Mouse (Mus musculus): ENCODE data around the gene Ppp2r1b. TPM values are rescaled to one million over a fixed set of nuclear protein-coding genes. Genes with fewer than 3 reads are reported as not detected.

The Ppp2r1b gene
- polyA plus RNA-seq (2012; fragmentation: generic; extraction: Trizol), result 12.9 TPM

DNA sequence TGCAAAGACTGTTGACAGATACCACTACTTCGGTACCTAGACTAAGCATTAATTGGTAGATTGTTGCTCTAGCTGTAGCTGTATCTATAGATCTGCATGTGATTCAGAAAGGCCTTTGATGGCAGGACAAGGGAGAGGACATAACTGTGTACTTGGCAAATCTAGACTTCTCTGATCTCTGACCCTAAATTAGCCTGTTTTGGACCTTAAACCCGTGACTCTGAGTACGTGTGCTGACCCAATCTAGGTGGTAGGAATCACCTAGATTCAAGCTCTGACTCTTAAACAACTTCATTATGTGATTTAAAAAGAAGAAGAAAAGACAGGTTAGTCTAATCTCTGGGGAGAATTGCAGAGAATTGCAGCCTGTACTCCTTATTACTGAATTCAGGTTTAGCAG lies at the start of gene Ppp2r1b:
TSS of gene Ppp2r1b (plus strand) at position 221 of the 400 bp plus-strand sequence.
- H3K4me3 ChIP-seq, result no peak within 1 kb of the TSS

DNA sequence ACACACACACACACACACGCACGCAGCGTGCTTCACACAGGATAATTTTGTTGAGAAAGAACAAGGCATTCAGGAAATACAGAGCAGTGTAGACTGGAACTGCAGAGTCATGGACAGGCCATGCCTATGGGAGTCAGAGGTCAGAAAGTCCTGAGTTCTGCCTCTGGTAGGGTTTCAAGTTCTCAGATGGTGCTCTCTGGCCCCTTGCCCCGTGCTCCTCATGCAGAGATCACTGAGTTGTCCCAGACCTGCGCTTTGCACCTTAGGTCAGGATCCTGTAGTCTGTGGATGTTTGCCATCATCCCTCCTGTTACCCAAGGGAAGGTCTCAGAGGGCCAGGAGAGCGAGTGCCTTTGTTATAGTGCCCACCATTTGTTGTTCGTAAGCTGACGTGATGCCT lies 48.3 kb upstream of the Ppp2r1b start:
- Histone ChIP-seq H3ac (ENCODE audit: control insufficient read depth, insufficient read length) (no peak overlapping the region), H3K79me2 (ENCODE audit: control insufficient read depth, insufficient read depth) (no peaks in the 10 kb centered on the region), H3K27me3 (ENCODE audit: control insufficient read depth, insufficient read depth, insufficient read length) (no peaks in the 10 kb centered on the region), H3K4me3 (no peak overlapping the region), H3K4me2 (ENCODE audit: low read depth) (no peak overlapping the region), H3K36me3 (ENCODE audit: control insufficient read depth, insufficient read depth) (peaks cover 14% of the 10 kb centered on the region)
- no peak for TF ChIP-seq USF1 (IDR thresholded peaks at IDR 0.05; ENCODE audit: low read depth)
- TF ChIP-seq E2F4 (IDR thresholded peaks at IDR 0.05; ENCODE audit: insufficient read depth), result no peak
- TF ChIP-seq CEBPB (IDR thresholded peaks at IDR 0.05; ENCODE audit: insufficient read depth, poor library complexity, severe bottlenecking), result no peak
- TF ChIP-seq POLR2A (IDR thresholded peaks at IDR 0.05; ENCODE audit: insufficient read length, low read depth), result no peak
- TF ChIP-seq POLR2AphosphoS2 (IDR thresholded peaks at IDR 0.05; ENCODE audit: insufficient read length, low read depth), result no peak
- TF ChIP-seq MYOD1 (IDR thresholded peaks at IDR 0.05; ENCODE audit: control insufficient read depth in 1 of 3, insufficient read length in 2 of 3, low read depth in 2 of 3), result no peak
- TF ChIP-seq REST (IDR thresholded peaks at IDR 0.05; ENCODE audit: insufficient read depth, insufficient read length), result no peak
- TF ChIP-seq MAX (IDR thresholded peaks at IDR 0.05; ENCODE audit: low read depth), result no peak
- TF ChIP-seq MYOG (IDR thresholded peaks at IDR 0.05; ENCODE audit: control insufficient read depth in 1 of 3, insufficient read depth in 1 of 3, insufficient read length in 2 of 3, low read depth in 2 of 3), result no peak
- TF ChIP-seq TCF12 (IDR thresholded peaks at IDR 0.05; ENCODE audit: insufficient read depth, poor library complexity, severe bottlenecking), result no peak
- no peak for TF ChIP-seq TCF3 (IDR thresholded peaks at IDR 0.05; ENCODE audit: insufficient read length, low read depth)
- TF ChIP-seq SRF (IDR thresholded peaks at IDR 0.05; ENCODE audit: control insufficient read depth, insufficient read length, low read depth), result no peak

More for the DNA sequence above, at the start of gene Ppp2r1b:
- H3ac ChIP-seq (ENCODE audit: control insufficient read depth, insufficient read length), result no peak within 1 kb of the TSS
- H3K4me2 ChIP-seq (ENCODE audit: low read depth), result no peak within 1 kb of the TSS
- H3K36me3 ChIP-seq (ENCODE audit: control insufficient read depth, insufficient read depth), result no peaks in the 10 kb centered on the region
- no peaks in the 10 kb centered on the region for H3K27me3 ChIP-seq (ENCODE audit: control insufficient read depth, insufficient read depth, insufficient read length)
- TF ChIP-seq SRF (IDR thresholded peaks at IDR 0.05; ENCODE audit: control insufficient read depth, insufficient read length, low read depth) (no peak), MYOG (IDR thresholded peaks at IDR 0.05; ENCODE audit: control insufficient read depth in 1 of 3, insufficient read depth in 1 of 3, insufficient read length in 2 of 3, low read depth in 2 of 3) (no peak), E2F4 (IDR thresholded peaks at IDR 0.05; ENCODE audit: insufficient read depth) (no peak), USF1 (IDR thresholded peaks at IDR 0.05; ENCODE audit: low read depth) (no peak), TCF3 (IDR thresholded peaks at IDR 0.05; ENCODE audit: insufficient read length, low read depth) (no peak), MYOD1 (IDR thresholded peaks at IDR 0.05; ENCODE audit: control insufficient read depth in 1 of 3, insufficient read length in 2 of 3, low read depth in 2 of 3) (no peak), MAX (IDR thresholded peaks at IDR 0.05; ENCODE audit: low read depth) (no peak), POLR2AphosphoS2 (IDR thresholded peaks at IDR 0.05; ENCODE audit: insufficient read length, low read depth) (no peak), TCF12 (IDR thresholded peaks at IDR 0.05; ENCODE audit: insufficient read depth, poor library complexity, severe bottlenecking) (no peak), CEBPB (IDR thresholded peaks at IDR 0.05; ENCODE audit: insufficient read depth, poor library complexity, severe bottlenecking) (no peak), REST (IDR thresholded peaks at IDR 0.05; ENCODE audit: insufficient read depth, insufficient read length) (no peak), POLR2A (IDR thresholded peaks at IDR 0.05; ENCODE audit: insufficient read length, low read depth) (no peak)
- H3K79me2 ChIP-seq (ENCODE audit: control insufficient read depth, insufficient read depth), result no peaks in the 10 kb centered on the region

DNA sequence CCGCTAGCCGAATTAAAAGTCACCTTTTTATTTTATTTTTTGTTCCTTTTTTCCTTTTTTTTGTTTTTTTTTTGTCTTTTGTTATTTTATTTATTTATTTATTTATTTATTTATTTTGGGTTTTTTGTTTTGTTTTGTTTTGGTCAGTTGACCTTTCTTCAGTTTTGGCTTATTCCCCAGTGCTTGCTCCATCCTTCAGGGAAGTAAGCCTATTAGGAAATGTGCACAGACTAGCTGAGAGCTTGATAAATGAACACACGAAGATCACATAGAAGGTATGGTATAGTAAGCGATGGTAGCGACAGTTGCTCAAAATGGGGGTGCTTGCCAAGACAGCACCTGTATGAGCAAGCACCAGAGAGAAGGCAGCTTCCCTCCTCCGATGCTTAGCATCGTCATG lies 47.5 kb upstream of the Ppp2r1b start:
- Histone ChIP-seq H3K4me3 (no peak overlapping the region), H3K36me3 (ENCODE audit: control insufficient read depth, insufficient read depth) (peaks cover 10% of the 10 kb centered on the region), H3ac (ENCODE audit: control insufficient read depth, insufficient read length) (no peak overlapping the region), H3K27me3 (ENCODE audit: control insufficient read depth, insufficient read depth, insufficient read length) (no peaks in the 10 kb centered on the region), H3K4me2 (ENCODE audit: low read depth) (no peak overlapping the region), H3K79me2 (ENCODE audit: control insufficient read depth, insufficient read depth) (no peaks in the 10 kb centered on the region)
- no peak for TF ChIP-seq CEBPB (IDR thresholded peaks at IDR 0.05; ENCODE audit: insufficient read depth, poor library complexity, severe bottlenecking)
- no peak for TF ChIP-seq MAX (IDR thresholded peaks at IDR 0.05; ENCODE audit: low read depth)
- no peak for TF ChIP-seq USF1 (IDR thresholded peaks at IDR 0.05; ENCODE audit: low read depth)
- TF ChIP-seq POLR2AphosphoS2 (IDR thresholded peaks at IDR 0.05; ENCODE audit: insufficient read length, low read depth), result no peak
- TF ChIP-seq TCF12 (IDR thresholded peaks at IDR 0.05; ENCODE audit: insufficient read depth, poor library complexity, severe bottlenecking), result no peak
- TF ChIP-seq E2F4 (IDR thresholded peaks at IDR 0.05; ENCODE audit: insufficient read depth), result no peak
- TF ChIP-seq MYOG (IDR thresholded peaks at IDR 0.05; ENCODE audit: control insufficient read depth in 1 of 3, insufficient read depth in 1 of 3, insufficient read length in 2 of 3, low read depth in 2 of 3), result no peak
- TF ChIP-seq MYOD1 (IDR thresholded peaks at IDR 0.05; ENCODE audit: control insufficient read depth in 1 of 3, insufficient read length in 2 of 3, low read depth in 2 of 3), result no peak
- no peak for TF ChIP-seq REST (IDR thresholded peaks at IDR 0.05; ENCODE audit: insufficient read depth, insufficient read length)
- no peak for TF ChIP-seq POLR2A (IDR thresholded peaks at IDR 0.05; ENCODE audit: insufficient read length, low read depth)
- no peak for TF ChIP-seq SRF (IDR thresholded peaks at IDR 0.05; ENCODE audit: control insufficient read depth, insufficient read length, low read depth)
- no peak for TF ChIP-seq TCF3 (IDR thresholded peaks at IDR 0.05; ENCODE audit: insufficient read length, low read depth)

DNA sequence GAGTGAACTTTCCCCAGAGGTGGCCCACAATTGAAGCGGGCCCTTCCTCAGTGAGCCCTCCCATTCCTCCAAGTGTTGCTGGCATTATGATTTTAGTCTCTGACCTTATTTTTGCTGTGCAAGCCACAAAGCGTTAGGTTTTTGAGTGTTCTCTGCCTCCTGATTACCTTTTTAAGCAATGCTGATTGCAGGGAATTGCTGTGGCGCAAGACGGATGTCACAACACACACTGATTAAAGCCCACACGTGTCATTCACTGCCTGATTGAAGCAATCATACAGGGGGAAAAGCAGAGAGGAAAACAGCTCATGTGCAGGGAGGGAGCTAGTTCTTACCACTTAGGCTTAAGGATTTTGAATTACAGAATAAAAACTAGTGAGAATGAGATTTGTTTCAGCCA lies 46.7 kb upstream of the Ppp2r1b start:
- Histone ChIP-seq H3ac (ENCODE audit: control insufficient read depth, insufficient read length) (no peak overlapping the region), H3K36me3 (ENCODE audit: control insufficient read depth, insufficient read depth) (peaks cover 8% of the 10 kb centered on the region), H3K4me3 (no peak overlapping the region), H3K27me3 (ENCODE audit: control insufficient read depth, insufficient read depth, insufficient read length) (no peaks in the 10 kb centered on the region), H3K4me2 (ENCODE audit: low read depth) (no peak overlapping the region), H3K79me2 (ENCODE audit: control insufficient read depth, insufficient read depth) (no peaks in the 10 kb centered on the region)
- TF ChIP-seq REST (IDR thresholded peaks at IDR 0.05; ENCODE audit: insufficient read depth, insufficient read length), result no peak
- no peak for TF ChIP-seq MYOG (IDR thresholded peaks at IDR 0.05; ENCODE audit: control insufficient read depth in 1 of 3, insufficient read depth in 1 of 3, insufficient read length in 2 of 3, low read depth in 2 of 3)
- no peak for TF ChIP-seq CEBPB (IDR thresholded peaks at IDR 0.05; ENCODE audit: insufficient read depth, poor library complexity, severe bottlenecking)
- TF ChIP-seq E2F4 (IDR thresholded peaks at IDR 0.05; ENCODE audit: insufficient read depth), result no peak
- TF ChIP-seq USF1 (IDR thresholded peaks at IDR 0.05; ENCODE audit: low read depth), result no peak
- no peak for TF ChIP-seq MYOD1 (IDR thresholded peaks at IDR 0.05; ENCODE audit: control insufficient read depth in 1 of 3, insufficient read length in 2 of 3, low read depth in 2 of 3)
- TF ChIP-seq SRF (IDR thresholded peaks at IDR 0.05; ENCODE audit: control insufficient read depth, insufficient read length, low read depth), result no peak
- TF ChIP-seq POLR2A (IDR thresholded peaks at IDR 0.05; ENCODE audit: insufficient read length, low read depth), result no peak
- TF ChIP-seq MAX (IDR thresholded peaks at IDR 0.05; ENCODE audit: low read depth), result no peak
- TF ChIP-seq TCF12 (IDR thresholded peaks at IDR 0.05; ENCODE audit: insufficient read depth, poor library complexity, severe bottlenecking), result no peak
- TF ChIP-seq TCF3 (IDR thresholded peaks at IDR 0.05; ENCODE audit: insufficient read length, low read depth), result no peak
- TF ChIP-seq POLR2AphosphoS2 (IDR thresholded peaks at IDR 0.05; ENCODE audit: insufficient read length, low read depth), result no peak
